Mouse (Mus musculus) monocyte, adult 2 months (primary cell): ENCODE data around the gene Fzd2.
A peak's percentile ranks its signal among the peaks of the same experiment; 100 is the strongest.
"Not testable (repeated sequence)": the region's sequence is repeated elsewhere in the genome, so short reads cannot be mapped to it uniquely, and the experiment has no call there.

Experiments used
- DNase-seq, 2 experiments: peaks; one replicate each; pipeline ENCODE4 v3.0.0; 2022; ENCODE audit warnings: low spot score in 2 of 2, low read depth in 1 of 2

Fzd2 gene

DNA sequence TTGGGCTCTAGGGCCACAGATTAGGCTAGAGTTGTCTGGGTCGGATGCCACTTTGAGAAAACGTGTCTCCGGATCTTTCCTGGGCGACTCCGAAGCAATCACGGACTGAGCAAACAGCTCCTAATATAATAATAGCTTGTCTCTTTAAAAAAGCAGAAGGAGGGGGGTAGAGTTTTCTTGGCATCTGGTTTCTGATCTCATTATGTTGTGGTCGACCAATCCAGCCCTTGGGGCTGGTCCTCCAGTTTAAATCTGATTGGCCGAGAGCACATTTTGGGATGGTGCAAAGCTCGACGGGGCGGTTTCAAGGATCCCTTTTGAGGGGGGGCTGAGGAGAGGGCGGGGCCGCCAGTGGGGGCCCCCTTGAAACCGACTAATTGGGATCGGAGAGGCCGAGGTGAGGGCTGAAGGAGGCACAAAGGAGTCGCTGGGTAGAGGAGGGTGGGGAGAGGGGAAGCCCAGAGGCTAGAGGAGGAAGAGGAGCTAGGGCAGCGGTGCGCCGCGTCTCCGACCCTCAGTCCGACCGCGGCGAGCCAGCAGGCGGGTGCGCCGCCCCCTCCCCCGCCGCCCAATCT, at the start of gene Fzd2:
Gene Fzd2 (plus strand): TSS at position 387 of the 575 bp plus-strand sequence.
- no peak for DNase-seq

- no peak for DNase-seq
Observed at GRCm38 (mm10) chr11:102555400-102556030, 48.7 kb upstream of the Fzd2 start.

DNA sequence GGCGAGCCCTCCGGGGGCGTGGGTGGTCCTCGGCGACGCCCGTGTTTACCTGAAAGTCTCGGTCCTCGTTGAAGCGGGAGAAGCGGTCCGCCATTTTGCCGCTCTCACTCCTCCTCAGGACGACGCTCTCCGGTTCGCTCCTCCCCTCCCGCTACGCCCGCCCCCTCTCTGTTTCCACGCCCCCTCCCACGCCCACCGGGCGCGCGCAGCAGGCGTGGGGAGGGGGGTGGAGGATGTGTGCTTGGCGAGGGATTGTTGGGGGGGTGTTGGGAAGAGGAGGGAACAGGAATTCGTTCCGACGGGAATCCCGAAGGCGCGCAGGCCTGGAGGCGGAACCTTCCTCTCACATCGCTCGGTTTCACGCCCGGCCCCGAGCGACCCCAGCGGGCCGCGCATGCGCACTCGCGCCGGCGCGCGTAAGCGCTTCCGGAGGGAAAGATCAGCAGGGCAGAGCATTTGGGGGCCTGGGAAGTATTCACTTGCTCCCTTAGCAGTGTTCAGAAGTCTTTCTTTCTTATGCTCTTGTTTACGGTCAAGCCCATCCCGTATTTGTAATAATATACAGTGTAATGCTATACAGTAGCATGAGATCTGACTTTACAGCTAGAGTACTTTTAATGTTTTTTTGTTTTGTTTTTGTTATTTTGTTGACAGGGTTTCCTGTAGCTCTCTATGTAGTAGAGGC, 48.0 kb upstream of the Fzd2 start, which contains the start of gene Gpatch8:
Gene Gpatch8 (minus strand): TSS at position 362 of the 685 bp plus-strand sequence.
- peak; percentile 55 to 81 for DNase-seq

DNA sequence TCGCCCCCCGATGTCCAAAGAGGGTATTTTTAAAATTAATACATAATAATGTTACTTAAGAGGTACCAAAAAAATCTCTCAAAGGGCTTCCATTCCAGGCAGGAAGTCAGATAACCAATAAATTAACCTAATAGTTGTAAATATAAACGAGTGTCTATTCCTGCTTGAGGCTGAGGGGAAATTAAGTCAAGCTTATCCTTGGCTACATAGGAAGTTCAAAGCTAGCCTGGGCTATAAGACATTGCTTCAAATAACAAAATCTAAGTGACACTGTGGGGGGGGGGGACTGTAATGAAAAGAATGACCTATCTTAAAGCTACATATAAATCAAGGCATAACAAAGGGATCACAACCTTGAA, 47.5 kb upstream of the Fzd2 start:
- no peak for DNase-seq

DNA sequence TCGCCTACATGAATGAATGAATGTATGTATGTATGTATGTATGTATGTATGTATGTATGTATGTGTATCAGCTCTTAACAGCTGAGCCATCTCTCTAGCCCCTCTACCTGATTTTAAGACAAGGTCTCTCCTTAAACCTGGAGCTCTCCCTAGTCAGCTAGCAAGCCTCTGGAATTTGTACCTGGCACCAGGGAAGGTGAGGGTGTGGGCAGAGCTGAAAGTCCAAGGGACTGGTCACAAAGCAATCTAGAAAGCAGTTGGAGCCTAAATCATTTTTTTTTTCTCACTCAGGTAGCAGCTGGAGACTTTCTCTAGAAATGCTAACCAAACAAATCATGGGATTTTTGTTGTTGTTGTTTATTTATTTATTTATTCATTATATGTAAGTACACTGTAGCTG, 46.8 kb upstream of the Fzd2 start:
- no peak for DNase-seq

- DNase-seq, result no peak
Observed at GRCm38 (mm10) chr11:102558704-102559103, 45.5 kb upstream of the Fzd2 start.

GRCm38 (mm10) chr11:102564952-102565671, 39.1 kb upstream of the Fzd2 start:
- not testable (repeated sequence) for DNase-seq

DNA sequence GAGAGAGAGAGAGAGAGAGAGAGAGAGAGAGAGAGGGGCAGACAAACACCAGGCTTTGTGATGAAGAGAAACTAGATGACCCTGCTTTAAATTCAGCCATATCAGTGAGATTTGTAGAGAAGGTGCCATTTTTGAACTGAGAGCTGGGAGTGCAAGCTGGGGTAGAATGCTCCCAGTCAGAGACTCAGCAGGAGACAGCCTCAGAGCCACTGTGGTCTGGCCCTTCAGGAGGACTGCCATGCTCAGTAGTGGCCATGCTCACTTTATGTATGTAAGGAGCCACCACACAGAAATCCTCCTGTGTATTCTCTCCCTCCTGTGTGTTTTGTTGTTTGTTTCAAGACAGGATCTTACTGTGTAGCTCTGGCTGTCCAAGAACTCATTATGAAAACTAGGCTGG, 38.5 kb upstream of the Fzd2 start:
- DNase-seq, result no peak

DNA sequence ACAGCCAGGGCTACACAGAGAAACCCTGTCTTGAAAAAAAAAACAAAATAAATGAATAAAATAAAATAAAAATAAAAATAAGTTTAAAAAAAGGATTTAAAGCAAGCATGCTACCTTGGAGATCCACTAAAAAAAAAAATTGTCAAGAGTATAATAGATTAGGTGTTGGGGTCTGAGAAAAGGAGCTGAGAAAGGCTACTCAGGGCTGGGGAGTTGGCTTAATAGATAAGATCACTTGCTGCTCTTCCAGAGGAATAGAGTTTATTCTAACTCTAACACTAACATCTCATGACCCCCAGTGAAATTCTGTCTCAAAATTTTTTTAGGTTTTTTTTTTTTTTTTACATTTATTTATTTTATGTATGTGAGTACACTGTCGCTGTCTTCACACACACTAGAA, 37.9 kb upstream of the Fzd2 start:
- DNase-seq, result no peak

GRCm38 (mm10) chr11:102567157-102567556, 37.0 kb upstream of the Fzd2 start:
- DNase-seq, result no peak

- no peak for DNase-seq
Observed at GRCm38 (mm10) chr11:102567723-102568122, 36.5 kb upstream of the Fzd2 start.

DNA sequence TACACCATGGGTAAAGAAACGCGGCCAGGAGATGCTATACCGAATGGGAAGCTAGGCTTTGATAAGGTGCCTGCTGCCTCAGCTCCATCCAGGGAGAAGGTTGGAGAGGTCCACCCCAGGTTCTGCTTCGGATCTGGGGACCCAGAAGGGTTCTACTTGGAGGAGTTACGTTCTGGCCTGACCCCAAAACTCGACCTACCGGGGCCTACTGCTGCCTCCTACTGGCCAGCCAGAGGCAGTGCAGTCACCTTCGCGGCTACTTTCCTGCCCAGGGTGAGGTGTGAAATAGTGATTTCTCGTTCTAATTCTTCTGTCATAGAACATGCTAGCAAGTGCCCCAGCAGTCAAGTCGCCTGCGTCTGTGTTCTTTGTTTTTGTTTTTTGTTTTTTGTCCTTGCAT, 36.0 kb upstream of the Fzd2 start:
- no peak for DNase-seq

- no peak for DNase-seq
Observed at GRCm38 (mm10) chr11:102568756-102569377, 35.3 kb upstream of the Fzd2 start.

- peak; percentile 19 to 53 for DNase-seq
Observed at GRCm38 (mm10) chr11:102572866-102573663, 31.1 kb upstream of the Fzd2 start.

- no peak for DNase-seq
Observed at GRCm38 (mm10) chr11:102575034-102575433, 29.2 kb upstream of the Fzd2 start.

GRCm38 (mm10) chr11:102576050-102576754, 28.0 kb upstream of the Fzd2 start:
- no peak for DNase-seq

GRCm38 (mm10) chr11:102578341-102579118, 25.7 kb upstream of the Fzd2 start:
- peak; percentile 27 to 55 for DNase-seq

- DNase-seq, result no peak
Observed at GRCm38 (mm10) chr11:102579165-102580033, 24.8 kb upstream of the Fzd2 start, which contains the start of gene Gm11627. TSS of gene Gm11627 (minus strand) at chr11:102579461.
